Mouse (Mus musculus): Measurements from ENCODE around the gene Abhd17c.

DNA sequence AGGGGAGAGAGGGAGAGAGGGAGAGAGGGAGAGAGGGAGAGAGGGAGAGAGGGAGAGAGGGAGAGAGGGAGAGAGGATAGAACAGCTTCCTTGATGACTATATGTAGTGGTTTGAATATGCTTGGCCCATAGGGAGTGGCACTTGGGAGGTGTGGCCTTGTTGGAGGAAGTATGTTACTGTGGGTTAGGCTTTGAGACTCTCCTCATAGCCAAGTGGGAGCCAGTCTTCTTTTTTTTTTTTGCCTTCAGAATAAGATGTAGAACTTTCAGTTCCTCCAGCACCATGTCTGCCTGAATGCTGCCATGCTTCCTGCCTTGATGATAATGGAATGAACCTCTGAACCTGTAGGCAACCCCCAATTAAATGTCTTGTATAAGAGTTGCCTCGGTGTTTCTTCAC lies 49.1 kb downstream of the Abhd17c start:
- TF ChIP-seq CTCF (IDR thresholded peaks at IDR 0.05; ENCODE audit: borderline replicate concordance, extremely low read depth, insufficient read depth, insufficient read length) (no peak), POLR2A (IDR thresholded peaks at IDR 0.05; ENCODE audit: borderline replicate concordance, extremely low read depth, insufficient read depth, insufficient read length, poor library complexity, severe bottlenecking) (no peak)

All from brain, embryonic 14.5 days (tissue).